Mouse (Mus musculus): ENCODE measurements at regions not wholly inside any gene's neighbourhood (a gene's known extent, or its start where the extent isn't known, plus 50 kb on each side); places are given as distances from the start of the nearest gene placed in this dataset.

DNA sequence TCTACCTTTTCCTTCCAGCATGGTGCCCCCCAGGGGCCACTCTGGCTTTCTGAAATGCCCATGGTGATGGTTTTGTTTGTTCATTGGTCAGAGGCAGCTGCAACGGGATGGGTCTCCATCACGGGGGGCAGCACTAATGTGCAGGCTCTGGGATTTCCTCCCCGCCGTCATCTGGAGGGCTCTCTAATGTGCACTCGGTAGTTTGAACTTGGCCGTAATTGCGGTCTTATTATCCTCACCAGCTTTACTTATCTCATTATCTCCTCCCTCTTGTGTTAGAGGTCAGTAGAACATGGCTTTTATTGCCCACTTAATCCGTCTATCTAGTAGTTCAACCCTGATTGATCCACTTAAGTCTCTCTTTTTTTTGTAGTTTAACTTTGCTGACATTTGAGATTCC, 182.2 kb upstream of the Cdh13 start:
- Histone ChIP-seq H3K4me3 (no peak overlapping the region), H3K27me3 (ENCODE audit: insufficient read depth, poor library complexity, severe bottlenecking) (0 out of 2 replicates have a peak, but pooled peaks cover 2% of the 10 kb centered on the region), H3K4me1 (replicated peaks) (peaks cover 37% of the 10 kb centered on the region), H3K36me3 (no peaks in the 10 kb centered on the region), H3K27ac (no peak overlapping the region), H3K9me3 (no peaks in the 10 kb centered on the region)
- 90% methylated on average over 8 of the region's 8 CpGs for WGBS
- DNase-seq (ENCODE audit: low spot score), result no peak

- Histone ChIP-seq H3K36me3 (no peaks in the 10 kb centered on the region), H3K27me3 (ENCODE audit: insufficient read depth, poor library complexity, severe bottlenecking) (no peaks in the 10 kb centered on the region), H3K4me3 (no peak overlapping the region), H3K27ac (no peak overlapping the region), H3K9me3 (no peaks in the 10 kb centered on the region), H3K4me1 (replicated peaks) (peaks cover 14% of the 10 kb centered on the region; the same call in 1 of the 2 replicates)
- WGBS, result 74% methylated on average over 5 of the region's 5 CpGs
- no peak for DNase-seq (ENCODE audit: low spot score)
These were observed 220.8 kb upstream of the Cdh13 start for GRCm38 (mm10) chr8:118062736-118063135.

DNA sequence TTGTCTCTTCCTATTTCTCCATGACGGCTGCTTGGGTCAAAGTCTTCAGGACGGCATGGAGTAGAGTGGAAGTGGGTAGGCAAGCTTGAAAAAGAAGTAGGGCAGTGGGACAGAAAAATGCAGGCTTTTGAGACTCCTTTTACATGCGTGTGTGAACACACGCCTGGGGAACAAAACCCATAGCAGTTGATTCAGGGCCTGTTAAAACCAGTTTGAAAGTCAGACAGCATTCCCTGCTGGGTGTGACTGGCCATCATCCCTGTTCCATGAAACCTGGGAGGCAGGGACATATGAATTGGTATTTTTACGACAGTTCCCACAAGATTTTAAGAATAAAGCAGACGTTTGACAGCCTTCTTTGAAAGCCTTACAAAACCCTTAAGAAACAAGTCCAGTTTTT, 226.8 kb upstream of the Cdh13 start:
- H3K4me3 ChIP-seq, result no peak overlapping the region
- 90% methylated on average over 6 of the region's 6 CpGs for WGBS
- H3K27me3 ChIP-seq (ENCODE audit: insufficient read depth, poor library complexity, severe bottlenecking), result no peaks in the 10 kb centered on the region
- H3K9me3 ChIP-seq, result no peaks in the 10 kb centered on the region
- H3K27ac ChIP-seq, result no peak overlapping the region
- no peak for DNase-seq (ENCODE audit: low spot score)
- H3K4me1 ChIP-seq (replicated peaks), result no peaks in the 10 kb centered on the region
- no peaks in the 10 kb centered on the region for H3K36me3 ChIP-seq

GRCm38 (mm10) chr8:118055536-118055935, 228.0 kb upstream of the Cdh13 start:
- Histone ChIP-seq H3K27me3 (ENCODE audit: insufficient read depth, poor library complexity, severe bottlenecking) (no peaks in the 10 kb centered on the region), H3K36me3 (no peaks in the 10 kb centered on the region), H3K4me1 (replicated peaks) (no peaks in the 10 kb centered on the region), H3K9me3 (no peaks in the 10 kb centered on the region), H3K27ac (no peak overlapping the region), H3K4me3 (no peak overlapping the region)
- 85% methylated on average over 5 of the region's 5 CpGs for WGBS
- DNase-seq (ENCODE audit: low spot score), result no peak

GRCm38 (mm10) chr8:118050386-118050785, 233.1 kb upstream of the Cdh13 start:
- no peak for DNase-seq (ENCODE audit: low spot score)
- 93% methylated on average over 3 of the region's 3 CpGs for WGBS

GRCm38 (mm10) chr8:118042253-118042860, 240.6 kb upstream of the Mphosph6 start:
- peak; percentile 15 for DNase-seq (ENCODE audit: low spot score)
- peaks cover 11% of the 10 kb centered on the region for H3K4me1 ChIP-seq (replicated peaks)
- no peaks in the 10 kb centered on the region for H3K36me3 ChIP-seq
- no peak overlapping the region for H3K4me3 ChIP-seq
- H3K9me3 ChIP-seq, result peaks cover 2% of the 10 kb centered on the region; the same call in 1 of the 2 replicates
- H3K27me3 ChIP-seq (ENCODE audit: insufficient read depth, poor library complexity, severe bottlenecking), result no peaks in the 10 kb centered on the region
- H3K27ac ChIP-seq, result peak overlapping the region; percentile 56
- 35% methylated on average over 10 of the region's 10 CpGs for WGBS

More at GRCm38 (mm10) chr8:118050386-118050785, 233.1 kb upstream of the Cdh13 start:
- Histone ChIP-seq H3K4me1 (replicated peaks) (no peaks in the 10 kb centered on the region), H3K27me3 (ENCODE audit: insufficient read depth, poor library complexity, severe bottlenecking) (no peaks in the 10 kb centered on the region), H3K9me3 (no peaks in the 10 kb centered on the region), H3K36me3 (no peaks in the 10 kb centered on the region), H3K4me3 (no peak overlapping the region), H3K27ac (no peak overlapping the region)

DNA sequence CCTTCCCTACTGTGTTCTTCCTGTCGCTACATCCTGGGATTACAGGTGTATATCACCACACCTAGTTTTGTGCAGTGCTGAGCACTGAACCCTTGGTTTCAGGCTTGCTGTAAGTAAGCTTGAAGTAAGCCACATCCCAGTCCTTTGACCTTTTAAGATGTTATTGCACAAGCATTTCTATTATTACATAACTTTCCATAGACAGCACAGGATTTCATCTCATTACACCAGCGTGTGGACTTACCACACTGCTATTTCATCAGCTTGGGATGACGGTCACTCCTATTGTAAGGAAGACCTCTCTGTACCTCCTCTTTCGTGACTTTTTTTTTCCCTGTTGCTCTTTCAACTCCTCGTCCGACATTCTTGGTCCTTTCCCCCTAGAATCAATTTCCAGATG, 239.5 kb upstream of the Mphosph6 start:
- DNase-seq (ENCODE audit: low spot score), result no peak
- peaks cover 2% of the 10 kb centered on the region; the same call in 1 of the 2 replicates for H3K9me3 ChIP-seq
- WGBS, result 77% methylated on average over 6 of the region's 6 CpGs
- no peaks in the 10 kb centered on the region for H3K27me3 ChIP-seq (ENCODE audit: insufficient read depth, poor library complexity, severe bottlenecking)
- H3K36me3 ChIP-seq, result no peaks in the 10 kb centered on the region
- peaks cover 11% of the 10 kb centered on the region for H3K4me1 ChIP-seq (replicated peaks)
- H3K27ac ChIP-seq, result no peak overlapping the region
- H3K4me3 ChIP-seq, result no peak overlapping the region

DNA sequence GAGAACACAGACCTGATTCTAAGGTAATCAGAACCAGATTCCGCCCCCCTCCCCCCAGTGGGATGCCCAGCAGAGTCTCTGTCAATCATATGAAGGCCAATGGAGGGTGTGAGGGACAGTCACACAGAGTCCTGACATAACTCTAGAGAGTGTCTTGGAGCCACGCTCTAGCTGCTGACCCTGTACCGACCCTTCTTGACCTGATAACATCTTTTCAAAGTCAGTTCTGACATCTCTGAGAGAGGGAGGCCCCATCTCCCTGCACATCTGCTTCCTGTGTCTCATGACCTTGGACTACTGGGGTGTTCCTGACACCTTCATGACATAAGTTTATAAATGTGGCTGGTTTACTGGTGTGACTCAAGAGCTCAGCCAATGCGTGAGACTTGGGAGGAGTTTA, 236.1 kb upstream of the Mphosph6 start:
- DNase-seq (ENCODE audit: low spot score), result no peak
- Histone ChIP-seq H3K36me3 (no peaks in the 10 kb centered on the region), H3K9me3 (no peaks in the 10 kb centered on the region), H3K27ac (no peak overlapping the region), H3K27me3 (ENCODE audit: insufficient read depth, poor library complexity, severe bottlenecking) (no peaks in the 10 kb centered on the region), H3K4me3 (no peak overlapping the region), H3K4me1 (replicated peaks) (peaks cover 20% of the 10 kb centered on the region)
- 67% methylated on average over 4 of the region's 4 CpGs for WGBS

GRCm38 (mm10) chr8:118034051-118034450, 232.3 kb upstream of the Mphosph6 start:
- Histone ChIP-seq H3K27me3 (ENCODE audit: insufficient read depth, poor library complexity, severe bottlenecking) (no peaks in the 10 kb centered on the region), H3K36me3 (no peaks in the 10 kb centered on the region), H3K4me1 (replicated peaks) (peaks cover 25% of the 10 kb centered on the region), H3K9me3 (no peaks in the 10 kb centered on the region), H3K4me3 (no peak overlapping the region), H3K27ac (peak overlapping the region; percentile 23; the same call in 1 of the 2 replicates)
- 62% methylated on average over 13 of the region's 13 CpGs for WGBS
- no peak for DNase-seq (ENCODE audit: low spot score)

DNA sequence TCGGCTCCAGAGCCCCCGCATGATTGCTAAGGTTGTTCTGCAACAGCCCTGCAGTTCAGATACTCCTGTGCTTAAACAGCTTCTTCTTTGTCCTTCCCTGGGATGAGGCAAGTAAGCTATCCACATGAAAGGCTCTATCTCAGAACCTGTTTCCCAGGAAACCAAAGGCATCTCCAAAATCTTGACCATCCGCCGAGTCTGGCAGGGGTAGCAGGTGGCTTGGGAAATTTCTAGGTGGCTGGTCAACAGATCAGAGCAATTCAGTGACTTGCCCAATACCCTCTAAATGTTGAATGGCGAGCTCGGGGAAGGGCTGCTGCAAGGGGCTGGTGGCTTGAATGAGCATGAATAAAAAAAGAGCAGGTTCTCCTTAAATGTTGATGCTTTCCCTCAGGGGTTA, 229.7 kb upstream of the Mphosph6 start:
- no peak overlapping the region for H3K27ac ChIP-seq
- no peak overlapping the region for H3K4me3 ChIP-seq
- no peaks in the 10 kb centered on the region for H3K9me3 ChIP-seq
- no peak for DNase-seq (ENCODE audit: low spot score)
- H3K4me1 ChIP-seq (replicated peaks), result peaks cover 25% of the 10 kb centered on the region
- no peaks in the 10 kb centered on the region for H3K27me3 ChIP-seq (ENCODE audit: insufficient read depth, poor library complexity, severe bottlenecking)
- no peaks in the 10 kb centered on the region for H3K36me3 ChIP-seq
- WGBS, result 35% methylated on average over 6 of the region's 6 CpGs

GRCm38 (mm10) chr8:118028061-118028850, 226.5 kb upstream of the Mphosph6 start:
- Histone ChIP-seq H3K4me3 (no peak overlapping the region), H3K27ac (no peak overlapping the region), H3K27me3 (ENCODE audit: insufficient read depth, poor library complexity, severe bottlenecking) (no peaks in the 10 kb centered on the region), H3K9me3 (no peaks in the 10 kb centered on the region), H3K4me1 (replicated peaks) (peaks cover 17% of the 10 kb centered on the region), H3K36me3 (no peaks in the 10 kb centered on the region)
- DNase-seq (ENCODE audit: low spot score), result no peak
- 88% methylated on average over 13 of the region's 13 CpGs for WGBS

DNA sequence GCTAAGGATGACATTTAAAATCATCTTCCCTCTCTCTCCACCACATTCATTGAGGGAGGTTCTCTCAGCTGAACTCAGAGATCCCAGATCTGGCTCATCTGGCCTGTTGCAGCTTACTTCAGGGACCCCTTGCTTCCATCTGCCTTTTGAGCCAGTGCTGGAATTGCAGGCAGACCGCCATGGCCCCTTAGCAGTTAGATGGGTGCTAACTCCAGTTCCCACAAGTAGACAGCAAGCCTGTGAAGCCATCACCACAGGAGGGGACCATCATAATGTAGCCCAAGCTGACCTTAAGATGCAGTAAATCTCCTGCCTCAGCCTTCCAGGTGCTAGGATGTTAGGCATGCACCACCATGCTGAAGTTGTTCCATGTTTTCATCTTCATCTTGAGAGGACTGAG, 221.7 kb upstream of the Mphosph6 start:
- DNase-seq (ENCODE audit: low spot score), result no peak
- WGBS, result 93% methylated on average over 1 of the region's 1 CpGs
- H3K27ac ChIP-seq, result peak overlapping the region; percentile 29; the same call in 1 of the 2 replicates
- no peaks in the 10 kb centered on the region for H3K9me3 ChIP-seq
- no peak overlapping the region for H3K4me3 ChIP-seq
- H3K4me1 ChIP-seq (replicated peaks), result peaks cover 12% of the 10 kb centered on the region; the same call in 1 of the 2 replicates
- no peaks in the 10 kb centered on the region for H3K27me3 ChIP-seq (ENCODE audit: insufficient read depth, poor library complexity, severe bottlenecking)
- no peaks in the 10 kb centered on the region for H3K36me3 ChIP-seq

- WGBS, result 63% methylated on average over 3 of the region's 3 CpGs
- H3K4me1 ChIP-seq (replicated peaks), result peaks cover 21% of the 10 kb centered on the region
- H3K36me3 ChIP-seq, result no peaks in the 10 kb centered on the region
- H3K9me3 ChIP-seq, result no peaks in the 10 kb centered on the region
- no peaks in the 10 kb centered on the region for H3K27me3 ChIP-seq (ENCODE audit: insufficient read depth, poor library complexity, severe bottlenecking)
- H3K27ac ChIP-seq, result peak overlapping the region; percentile 50
- no peak overlapping the region for H3K4me3 ChIP-seq
- DNase-seq (ENCODE audit: low spot score), result no peak
These were observed 220.2 kb upstream of the Mphosph6 start for GRCm38 (mm10) chr8:118021978-118022377.

Data from hindbrain, embryonic 10.5 days (tissue).